Mouse (Mus musculus) monocyte, adult 5-6 weeks (primary cell): ENCODE measurements around the gene Arhgef10l. TPM values are rescaled to one million over a fixed set of nuclear protein-coding genes. Genes with fewer than 3 reads are reported as not detected.
A peak's percentile ranks its signal among the peaks of the same experiment; 100 is the strongest.

Source experiments
- ATAC-seq: fragments of 153-309, 156-312 bp; replicated peaks from 2 replicates; pipeline ENCODE4 v1.8.0; 2017; ENCODE audit warnings: mild to moderate bottlenecking; ENCODE audit not compliant: low TSS enrichment, insufficient number of reproducible peaks, severe bottlenecking, poor library complexity, low FRiP score
- total RNA-seq: library from RNA; stranded (forward); fragments of 200-1000, 200-491, 200-594 nt; gene quantifications from 3 replicates; pipeline ENCODE4 v1.2.3, GENCODE M21; 2017

The Arhgef10l gene
- total RNA-seq = 139 to 166 TPM (median 160 TPM) in 3 replicates

GRCm38 (mm10) chr4:140665760-140666159 lies at the start of gene Arhgef10l:
TSS of gene Arhgef10l (minus strand) at chr4:140666012.
- ATAC-seq = no peak

- ATAC-seq = no peak
Measured at GRCm38 (mm10) chr4:140714586-140714985, 48.8 kb upstream of the Arhgef10l start.

GRCm38 (mm10) chr4:140713480-140714365 lies 47.9 kb upstream of the Arhgef10l start:
- ATAC-seq = peak; percentile 70

- ATAC-seq = no peak
Measured at GRCm38 (mm10) chr4:140711360-140711759, 45.5 kb upstream of the Arhgef10l start.

- ATAC-seq = no peak
Measured at GRCm38 (mm10) chr4:140710781-140711180, 45.0 kb upstream of the Arhgef10l start.

GRCm38 (mm10) chr4:140709617-140710016 lies 43.8 kb upstream of the Arhgef10l start:
- no peak for ATAC-seq

- ATAC-seq = no peak
Measured at GRCm38 (mm10) chr4:140709111-140709510, 43.3 kb upstream of the Arhgef10l start.

- ATAC-seq = no peak
Measured at GRCm38 (mm10) chr4:140708297-140708927, 42.6 kb upstream of the Arhgef10l start.

- no peak for ATAC-seq
Measured at GRCm38 (mm10) chr4:140707615-140708014, 41.8 kb upstream of the Arhgef10l start.

GRCm38 (mm10) chr4:140704166-140704565 lies 38.4 kb upstream of the Arhgef10l start:
- no peak for ATAC-seq

GRCm38 (mm10) chr4:140703636-140704035 lies 37.8 kb upstream of the Arhgef10l start:
- no peak for ATAC-seq

GRCm38 (mm10) chr4:140702611-140703327 lies 37.0 kb upstream of the Arhgef10l start:
- ATAC-seq = no peak

- ATAC-seq = no peak
Measured at GRCm38 (mm10) chr4:140701716-140702561, 36.1 kb upstream of the Arhgef10l start.

GRCm38 (mm10) chr4:140701049-140701715 lies 35.4 kb upstream of the Arhgef10l start:
- ATAC-seq = peak; percentile 15

- ATAC-seq = no peak
Measured at GRCm38 (mm10) chr4:140700269-140701018, 34.6 kb upstream of the Arhgef10l start, which contains the start of gene Rcc2. TSS of gene Rcc2 (plus strand) at chr4:140700541.

- ATAC-seq = peak; percentile 70
Measured at GRCm38 (mm10) chr4:140699441-140700127, 33.8 kb upstream of the Arhgef10l start.
